8 mouse cellular contexts compared by ENCODE assay signal in the genomic region with DNA sequence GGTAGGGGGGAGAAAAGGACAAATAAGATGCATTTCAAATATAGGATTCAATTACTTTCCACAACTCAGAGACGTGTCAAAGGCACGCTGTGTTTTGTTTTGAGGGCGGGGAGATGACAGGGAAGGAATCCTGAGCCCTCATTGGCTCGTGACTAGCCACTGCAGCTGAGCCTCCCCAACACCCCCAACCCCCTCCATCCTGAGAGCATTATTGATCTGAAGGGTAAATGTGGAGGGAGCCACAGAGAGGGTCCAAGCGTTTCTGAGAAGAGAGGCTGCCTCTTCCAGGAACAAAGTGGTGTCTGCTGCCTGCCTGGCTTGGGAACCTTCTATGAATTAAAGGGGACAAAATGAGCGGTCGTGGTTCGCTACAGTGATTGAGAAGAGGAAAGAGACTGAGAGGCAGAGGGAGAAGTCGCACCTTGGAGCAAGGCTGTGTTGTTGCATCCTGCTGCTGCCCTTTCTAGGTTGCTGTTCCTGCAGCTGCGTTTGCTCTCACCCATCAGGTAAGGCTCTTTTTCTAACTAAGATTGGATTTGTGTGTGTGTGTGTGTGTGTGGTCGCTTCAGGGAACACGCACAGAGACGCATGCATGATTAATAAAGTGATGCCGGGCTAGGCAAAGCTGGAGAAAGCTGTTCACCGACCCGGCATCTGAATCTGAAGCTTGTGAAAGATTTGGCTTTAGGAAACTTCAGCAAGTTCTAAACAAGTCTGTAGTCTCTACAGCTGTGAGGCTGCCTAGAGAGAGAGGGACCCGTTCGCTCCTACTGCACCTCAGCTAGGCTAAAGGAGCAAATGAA. TPM values are rescaled to one million over a fixed set of nuclear protein-coding genes. Genes with fewer than 3 reads are reported as not detected.
DNase-seq lines count a peak whose midpoint lies in the region; ATAC-seq lines count a peak whose summit lies in the region.
"Had no signal": no experiment of that assay in that cellular context is flagged by ENCODE, and none has a peak within 500 bp of the region (broad histone marks: within the 10 kb centered on the region; RNA-seq: fewer than 3 reads in every experiment).

A gene (plus strand): TSS at position 405 of the 803 bp plus-strand sequence.

- H3K27ac ChIP-seq in lung, embryonic 16.5 days (ENCODE audit: low read length), result no peak within 1 kb of the TSS
- H3K27ac ChIP-seq: macrophage had no signal

- peak within 1 kb of the TSS; percentile 21 for H3K4me3 ChIP-seq in lung, embryonic 16.5 days (ENCODE audit: low read length)

- H3K9ac ChIP-seq in lung, embryonic 16.5 days (ENCODE audit: low read length), result no peak within 1 kb of the TSS

- no peaks in the 10 kb centered on the region for H3K36me3 ChIP-seq in lung, embryonic 16.5 days (ENCODE audit: control insufficient read depth, insufficient read depth, low read length)

- 7% methylated on average over 18 of the region's 18 CpGs for WGBS in lung, embryonic 16.5 days

- peak within 1 kb of the TSS; percentile 11 for H3K4me2 ChIP-seq in lung, embryonic 16.5 days (ENCODE audit: low read depth, low read length)

- no peak for DNase-seq in lung, postnatal 10 days
- DNase-seq in frontal cortex, postnatal 14 days (ENCODE audit: low spot score in 2 of 2), result peak; percentile 7 to 20
- peak; percentile 56 to 58 for DNase-seq in left cerebral cortex, postnatal 36 days (ENCODE audit: low spot score in 2 of 2)
- DNase-seq in right cerebral cortex, adult 18-20 months, result peak; percentile 58
- no peak for DNase-seq in adrenal gland, adult 18-20 months (ENCODE audit: low spot score in 2 of 2)
- DNase-seq in thymus, adult 18-20 months, result no peak

- intact Hi-C loops in left cerebral cortex, postnatal 36 days (cut with DNase I), result no loop called here

- H3K27me3 ChIP-seq in lung, embryonic 16.5 days (ENCODE audit: control insufficient read depth, insufficient read depth, low read depth, low read length), result no peaks in the 10 kb centered on the region

- no peak for ATAC-seq in lung, embryonic 16.5 days (ENCODE audit: low read depth)

- no peaks in the 10 kb centered on the region for H3K9me3 ChIP-seq in lung, embryonic 16.5 days (ENCODE audit: control insufficient read depth, low read length)

- H3K4me1 ChIP-seq in lung, embryonic 16.5 days (replicated peaks; ENCODE audit: control insufficient read depth, insufficient read depth, low read length), result no peaks in the 10 kb centered on the region

RNA-seq across cellular contexts. Expression of the gene that starts here (rescaled TPM):
- 0.03 and 0.04 TPM in 2 replicates for polyA plus RNA-seq in lung, embryonic 16.5 days (2015; fragmentation: Nextera tagmentation; extraction: Ambion mirVana)
- total RNA-seq in left cerebral cortex, postnatal 36 days (2021), result 10 to 100 TPM; 42.4 to 46.7 TPM
- total RNA-seq in adrenal gland, adult 18-20 months (2021), result under 1 TPM; 0.06 to 0.13 TPM
- polyA plus RNA-seq: macrophage had no signal

Comparison
In these comparisons a context has a peak if more than half of its experiments do, and no peak if none do; other contexts are left out.
1. RNA of the gene that starts here (total RNA-seq): 42.4 to 46.7 TPM in left cerebral cortex, postnatal 36 days; 0.06 to 0.13 TPM in adrenal gland, adult 18-20 months; every median in the first group is over 10 times any median in the second.
2. DNase-seq: peak in frontal cortex, postnatal 14 days (2 of 2), left cerebral cortex, postnatal 36 days (2 of 2) and right cerebral cortex, adult 18-20 months (single experiment); none in lung, postnatal 10 days (single experiment), adrenal gland, adult 18-20 months (0 of 2) and thymus, adult 18-20 months (0 of 2).